Mouse (Mus musculus): ENCODE results near the gene Tas2r134. TPM values are rescaled to one million over a fixed set of nuclear protein-coding genes. Genes with fewer than 3 reads are reported as not detected.

Gene Tas2r134
- not detected for total RNA-seq (2021)

GRCm38 (mm10) chr2:51627211-51627610 lies at the start of gene Tas2r134:
Gene Tas2r134 (plus strand): TSS chr2:51627511.
- intact Hi-C loops (cut with DNase I), result no loop called here
- no peak for DNase-seq (ENCODE audit: low spot score in 2 of 2)

- no peak for DNase-seq (ENCODE audit: low spot score in 2 of 2)
- intact Hi-C loops (cut with DNase I), result no loop called here
Measured at GRCm38 (mm10) chr2:51579767-51580166, 47.5 kb upstream of the Tas2r134 start.

- intact Hi-C loops (cut with DNase I), result no loop called here
- no peak for DNase-seq (ENCODE audit: low spot score in 2 of 2)
Measured at GRCm38 (mm10) chr2:51584050-51585046, 43.0 kb upstream of the Tas2r134 start.

DNA sequence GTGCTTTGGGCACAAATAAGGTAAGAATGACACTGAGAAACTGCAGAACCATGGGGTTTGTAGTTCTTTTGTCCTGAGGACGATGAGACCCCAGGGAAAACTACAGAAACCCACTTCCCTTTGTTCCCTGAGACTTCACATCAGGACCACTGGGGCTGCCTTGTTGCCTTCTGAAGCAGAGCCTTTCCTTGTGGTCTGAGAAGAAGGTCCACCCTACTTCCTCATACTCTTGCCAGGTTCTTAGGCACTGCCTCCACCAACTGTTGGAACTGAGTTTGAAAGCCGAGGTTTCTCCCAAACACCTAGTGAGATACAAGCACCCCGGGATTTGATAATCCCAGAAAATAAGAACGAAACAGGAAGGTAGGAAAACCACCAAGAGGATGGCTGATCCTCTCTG lies 39.0 kb upstream of the Tas2r134 start:
- no peak for DNase-seq (ENCODE audit: low spot score in 2 of 2)
- intact Hi-C loops (cut with DNase I), result no loop called here

DNA sequence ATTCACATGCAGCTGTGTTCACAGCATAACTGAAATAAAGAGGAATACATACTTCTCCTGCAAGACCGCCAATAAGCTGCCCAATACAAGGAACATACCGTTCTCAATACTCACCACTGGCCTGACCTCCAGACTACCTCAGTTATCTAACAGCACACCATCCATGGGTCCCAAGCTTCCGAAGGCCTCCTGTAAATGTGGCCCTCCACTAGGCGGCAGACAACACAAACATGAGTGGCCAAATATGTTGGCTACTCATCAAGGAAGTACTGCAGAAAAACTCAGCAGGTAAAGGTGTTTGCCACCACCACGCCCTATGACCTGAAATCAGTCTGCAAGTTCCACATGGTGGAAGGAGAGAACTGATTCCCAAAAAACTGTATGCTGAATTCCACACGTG lies 38.4 kb upstream of the Tas2r134 start:
- DNase-seq (ENCODE audit: low spot score in 2 of 2), result no peak
- intact Hi-C loops (cut with DNase I), result no loop called here

- intact Hi-C loops (cut with DNase I), result no loop called here
- DNase-seq (ENCODE audit: low spot score in 2 of 2), result no peak
Measured at GRCm38 (mm10) chr2:51589627-51590026, 37.7 kb upstream of the Tas2r134 start.

DNA sequence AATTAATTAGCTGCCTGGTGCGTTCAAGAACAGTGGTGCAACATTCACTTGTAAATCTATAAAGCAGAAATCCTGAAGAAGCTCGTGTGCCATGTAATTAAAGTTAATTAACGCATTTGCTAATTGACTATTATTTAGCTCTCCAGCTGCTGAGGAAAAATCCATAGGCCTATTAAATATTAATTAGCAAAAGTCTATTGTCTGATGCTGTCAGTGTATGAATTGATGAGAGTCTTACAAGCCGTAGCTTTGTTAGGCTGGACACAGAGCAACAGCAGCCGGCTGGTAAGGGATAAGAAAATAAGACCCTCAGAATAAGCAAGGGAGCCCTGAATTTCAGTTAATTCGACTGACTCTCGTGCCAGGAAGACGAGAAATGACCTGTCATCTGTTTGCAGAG lies 37.0 kb upstream of the Tas2r134 start:
- intact Hi-C loops (cut with DNase I), result no loop called here
- no peak for DNase-seq (ENCODE audit: low spot score in 2 of 2)

- intact Hi-C loops (cut with DNase I), result no loop called here
- no peak for DNase-seq (ENCODE audit: low spot score in 2 of 2)
Measured at GRCm38 (mm10) chr2:51592157-51592556, 35.2 kb upstream of the Tas2r134 start.

GRCm38 (mm10) chr2:51599473-51600201 lies 27.7 kb upstream of the Tas2r134 start:
- intact Hi-C loops (cut with DNase I), result no loop called here

GRCm38 (mm10) chr2:51600202-51600487 lies 27.2 kb upstream of the Tas2r134 start:
- DNase-seq (ENCODE audit: low spot score in 2 of 2), result no peak
- intact Hi-C loops (cut with DNase I), result no loop called here

More at GRCm38 (mm10) chr2:51599473-51600201, 27.7 kb upstream of the Tas2r134 start:
- no peak for DNase-seq (ENCODE audit: low spot score in 2 of 2)

- intact Hi-C loops (cut with DNase I), result no loop called here
- no peak for DNase-seq (ENCODE audit: low spot score in 2 of 2)
Measured at GRCm38 (mm10) chr2:51600873-51601272, 26.4 kb upstream of the Tas2r134 start.

- DNase-seq (ENCODE audit: low spot score in 2 of 2), result no peak
- intact Hi-C loops (cut with DNase I), result no loop called here
Measured at GRCm38 (mm10) chr2:51610305-51610704, 17.0 kb upstream of the Tas2r134 start.

- intact Hi-C loops (cut with DNase I), result no loop called here
- no peak for DNase-seq (ENCODE audit: low spot score in 2 of 2)
Measured at GRCm38 (mm10) chr2:51610897-51611296, 16.4 kb upstream of the Tas2r134 start.

DNA sequence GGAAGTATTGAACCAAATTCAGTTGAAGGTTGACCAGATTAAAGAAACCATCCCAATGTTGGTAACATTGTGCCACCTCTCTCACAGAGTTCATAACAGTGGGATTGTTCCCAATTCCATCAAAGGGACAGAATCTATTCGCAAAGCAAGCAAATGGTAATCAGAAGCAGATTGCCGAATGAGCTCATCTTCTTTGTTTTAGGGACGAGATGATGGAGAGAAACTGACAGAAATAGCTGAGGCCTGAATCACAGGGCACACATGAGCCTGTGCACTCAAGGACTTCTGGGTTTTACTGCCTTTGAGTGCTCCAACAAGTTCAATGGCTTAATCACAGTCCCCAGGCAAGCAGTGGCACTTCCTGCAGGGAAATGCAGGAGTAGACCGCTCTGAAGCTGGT lies 13.6 kb upstream of the Tas2r134 start:
- no peak for DNase-seq (ENCODE audit: low spot score in 2 of 2)
- intact Hi-C loops (cut with DNase I), result no loop called here

DNA sequence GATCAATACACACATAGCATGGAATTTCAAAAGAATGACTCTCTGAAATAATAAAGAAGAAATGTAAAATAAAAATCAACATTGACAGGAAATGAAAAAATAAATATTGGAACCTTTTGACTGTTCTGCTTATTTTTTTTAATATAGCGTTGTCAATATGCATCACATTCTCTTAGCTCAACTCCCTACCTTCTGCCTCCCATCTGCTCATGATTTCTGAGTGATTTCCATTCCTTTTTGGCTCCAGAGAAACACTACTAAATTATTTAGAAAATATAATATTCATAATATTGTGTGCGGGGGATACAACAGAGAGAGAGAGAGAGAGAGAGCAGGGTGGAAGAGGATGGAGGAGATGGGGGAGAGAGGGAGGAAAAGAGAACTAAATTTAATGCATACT lies 5.4 kb upstream of the Tas2r134 start:
- no peak for DNase-seq (ENCODE audit: low spot score in 2 of 2)
- intact Hi-C loops (cut with DNase I), result no loop called here

DNA sequence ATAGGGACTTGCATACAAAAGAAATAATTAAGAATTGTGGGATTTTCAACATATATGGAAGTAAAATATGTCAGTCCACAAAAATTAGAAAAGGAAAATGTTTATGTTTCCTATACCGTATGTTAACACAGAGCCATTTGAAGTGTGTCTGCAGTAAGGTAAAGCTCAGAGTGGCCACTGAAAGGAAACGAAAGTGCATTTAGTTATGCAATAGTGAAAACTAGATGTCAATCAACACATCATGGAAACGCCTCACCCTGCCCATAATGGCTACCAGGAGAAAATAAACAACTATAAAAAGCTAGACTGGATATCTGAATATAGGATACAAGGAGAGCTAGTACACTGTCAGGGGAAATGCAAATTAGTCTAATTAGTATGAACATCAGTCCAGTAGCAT lies 1.3 kb upstream of the Tas2r134 start:
- intact Hi-C loops (cut with DNase I), result no loop called here
- no peak for DNase-seq (ENCODE audit: low spot score in 2 of 2)

DNA sequence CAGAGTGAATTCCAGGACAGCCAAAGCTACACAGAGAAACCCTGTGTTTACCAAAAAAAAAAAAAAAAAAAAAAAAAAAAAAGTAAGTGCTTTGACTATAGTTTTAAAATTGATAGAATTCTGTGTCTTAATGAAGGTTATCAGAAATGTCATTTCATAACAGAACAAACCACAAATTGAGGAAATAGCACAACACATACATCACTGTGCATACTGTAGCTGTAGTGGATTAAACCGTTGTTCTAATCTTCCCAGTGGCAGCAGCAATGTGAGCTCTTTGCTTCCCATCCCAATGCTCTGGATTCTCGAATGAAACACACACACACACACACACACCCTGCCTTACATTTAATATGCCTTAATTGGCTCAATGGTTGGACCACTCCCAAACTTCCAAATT lies 4.1 kb downstream of the Tas2r134 start:
- intact Hi-C loops (cut with DNase I), result no loop called here

DNA sequence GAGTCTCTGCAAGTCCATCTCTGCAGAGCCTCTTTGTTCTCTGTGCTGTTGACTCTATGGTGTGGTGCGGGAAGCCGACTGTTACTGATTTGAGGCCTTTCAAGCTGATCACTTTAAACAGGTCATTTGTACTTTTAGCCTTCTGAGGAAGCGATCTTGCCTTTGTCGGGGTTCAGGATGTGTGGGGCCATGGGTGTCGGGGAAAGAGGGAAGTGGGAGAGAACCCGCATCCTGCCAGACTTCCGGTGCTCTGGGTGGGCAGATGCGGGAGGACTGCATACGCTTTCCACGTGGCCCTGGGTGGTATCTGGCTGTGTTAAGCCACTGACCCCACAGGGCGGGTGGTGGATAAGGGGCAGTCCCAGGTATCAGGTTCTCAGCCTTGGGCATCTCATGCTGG lies 10.4 kb downstream of the Tas2r134 start:
- intact Hi-C loops (cut with DNase I), result no loop called here
- DNase-seq (ENCODE audit: low spot score in 2 of 2), result no peak

More for the DNA sequence above, 4.1 kb downstream of the Tas2r134 start:
- no peak for DNase-seq (ENCODE audit: low spot score in 2 of 2)

DNA sequence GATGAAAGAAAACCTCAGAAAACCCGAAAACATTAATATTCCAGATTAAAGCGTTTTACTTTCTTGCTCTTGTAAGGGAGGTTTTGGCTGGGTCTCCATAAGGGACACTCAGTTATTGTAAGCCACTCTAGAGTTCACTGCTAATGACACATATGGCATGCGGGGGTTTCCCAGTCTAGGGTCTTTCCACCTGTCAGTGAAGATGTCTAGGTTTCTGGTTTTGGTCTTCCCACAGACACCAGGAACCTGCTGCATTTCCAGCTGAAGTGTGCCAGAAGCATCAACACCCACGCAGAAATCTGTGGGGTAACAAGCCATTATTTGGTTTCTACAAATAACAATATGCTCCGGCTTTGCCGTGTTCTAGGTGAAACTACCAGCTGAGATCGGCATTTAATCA lies 14.3 kb downstream of the Tas2r134 start:
- DNase-seq (ENCODE audit: low spot score in 2 of 2), result no peak
- intact Hi-C loops (cut with DNase I), result no loop called here

GRCm38 (mm10) chr2:51643244-51644139 lies 16.2 kb downstream of the Tas2r134 start:
- intact Hi-C loops (cut with DNase I), result no loop called here
- no peak for DNase-seq (ENCODE audit: low spot score in 2 of 2)

Measured in left cerebral cortex, postnatal 36 days (tissue).